Comparison of ENCODE assay signal across 12 mouse cellular contexts in the genomic region with DNA sequence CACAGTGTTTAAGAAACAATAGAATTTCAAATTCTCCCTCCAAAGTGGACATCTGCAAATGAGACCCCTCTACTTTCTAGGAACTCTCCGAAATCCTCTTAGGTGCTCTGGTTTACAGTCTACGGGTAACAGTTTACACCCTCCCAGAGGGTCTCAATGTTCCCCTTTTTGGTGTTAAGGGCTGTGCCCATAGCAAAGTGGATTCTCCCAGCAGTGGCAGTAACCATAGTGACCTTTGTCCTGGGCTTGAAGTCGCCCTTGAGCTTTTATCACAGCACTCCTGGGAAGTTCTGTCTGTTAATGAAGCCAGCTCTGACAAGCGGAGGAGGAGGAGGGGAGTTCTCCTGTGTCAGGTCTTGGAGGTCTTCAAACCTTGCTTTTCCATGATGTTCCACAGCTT.
"Had no signal": no experiment of that assay in that cellular context is flagged by ENCODE, and none has a peak within 500 bp of the region (broad histone marks: within the 10 kb centered on the region; RNA-seq: fewer than 3 reads in every experiment).

No protein-coding gene starts in this region.

- H3K9me3 ChIP-seq: kidney, embryonic 15.5 days; limb, embryonic 10.5 days; liver, embryonic 15.5 days had no signal

- H3K27ac ChIP-seq: kidney, embryonic 15.5 days; limb, embryonic 10.5 days; liver, embryonic 15.5 days; stomach, postnatal 0 days had no signal

- H3K4me1 ChIP-seq: limb, embryonic 10.5 days; liver, embryonic 15.5 days had no signal

- H3K4me2 ChIP-seq: kidney, embryonic 15.5 days; liver, embryonic 11.5 days; liver, embryonic 15.5 days had no signal

- H3K36me3 ChIP-seq: limb, embryonic 10.5 days; liver, embryonic 15.5 days had no signal

- H3K27me3 ChIP-seq: kidney, embryonic 15.5 days; liver, embryonic 15.5 days had no signal

- ATAC-seq: lung, postnatal 0 days had no signal

- H3K9ac ChIP-seq: kidney, embryonic 15.5 days; liver, embryonic 15.5 days had no signal

- DNase-seq: kidney, adult 2 months; kidney, postnatal 14 days; lung, adult 2 months; lung, postnatal 36 days; right cerebral cortex, postnatal 14 days; thymus, postnatal 4 days had no signal

- H3K4me3 ChIP-seq: kidney, embryonic 15.5 days; limb, embryonic 10.5 days; liver, embryonic 15.5 days had no signal
